Mouse (Mus musculus) thymus, adult 2 months (tissue): ENCODE data around the gene Trak1.

Experiments used
- CTCF ChIP-seq: fragments of 200-500 bp; IDR thresholded peaks from 2 replicates; pipeline ENCODE4 v1.5.1; 2012; ENCODE audit warnings: mild to moderate bottlenecking, control low read depth, low read length, moderate library complexity, borderline replicate concordance; ENCODE audit not compliant: control insufficient read depth, poor library complexity, insufficient read depth; ENCODE audit errors: extremely low read depth
- POLR2A ChIP-seq: fragments of 200-500 bp; IDR thresholded peaks from 2 replicates; pipeline ENCODE4 v1.6.1; 2012; ENCODE audit warnings: mild to moderate bottlenecking, low read length, control low read depth, moderate library complexity; ENCODE audit not compliant: control insufficient read depth, poor library complexity, insufficient read depth; ENCODE audit errors: extremely low read depth

GRCm38 (mm10) chr9:121394882-121395281, 97.6 kb downstream of the Trak1 start:
- TF ChIP-seq POLR2A: no peak
- no peak for TF ChIP-seq CTCF
